Mouse (Mus musculus) right cerebral cortex, postnatal 4 days (tissue): ENCODE measurements at regions not wholly inside any gene's neighbourhood (a gene's known extent, or its start where the extent isn't known, plus 50 kb on each side); places are given as distances from the start of the nearest gene placed in this dataset.

Source experiments
- DNase-seq: peaks from one replicate; pipeline ENCODE4 v3.0.0-alpha.2; 2022

DNA sequence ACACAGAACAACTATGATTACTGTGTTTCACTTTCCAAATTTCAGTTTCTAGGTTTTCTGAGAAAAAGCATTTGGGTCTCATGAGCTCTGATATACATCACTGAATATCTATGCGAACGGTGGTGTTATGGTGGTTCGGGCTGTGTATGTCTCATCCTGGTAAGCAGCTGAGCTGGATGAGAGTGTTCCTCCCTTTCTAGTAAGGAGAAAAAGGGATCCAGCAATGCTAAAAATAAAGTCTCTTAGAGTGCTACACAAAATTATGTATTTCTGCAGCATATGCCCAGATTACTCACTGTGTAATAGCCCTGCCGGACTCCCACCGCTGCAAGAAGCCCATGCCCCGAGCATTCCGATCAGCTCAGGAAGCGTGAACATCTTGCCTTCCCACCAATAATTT, 173.4 kb upstream of the Ppargc1a start:
- no peak for DNase-seq

DNA sequence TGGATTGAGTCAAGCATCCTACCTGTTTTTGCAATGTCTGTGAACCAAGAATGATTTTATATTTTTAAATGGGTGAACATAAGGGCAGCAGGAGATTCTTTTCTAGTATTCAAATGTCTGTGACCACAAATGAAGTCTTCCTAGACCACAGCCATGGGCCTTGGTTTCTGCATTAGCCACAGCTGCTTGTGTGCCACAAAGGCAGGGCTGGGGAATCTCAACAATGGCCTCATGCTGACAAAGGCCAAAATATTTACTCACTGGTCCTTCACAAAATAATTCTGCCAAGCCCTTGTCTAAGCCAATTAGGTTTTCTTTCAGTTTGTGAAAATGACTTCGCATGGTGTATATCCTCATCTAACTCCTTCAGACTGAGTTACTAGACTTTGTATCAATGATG, 162.7 kb upstream of the Ppargc1a start:
- no peak for DNase-seq

DNA sequence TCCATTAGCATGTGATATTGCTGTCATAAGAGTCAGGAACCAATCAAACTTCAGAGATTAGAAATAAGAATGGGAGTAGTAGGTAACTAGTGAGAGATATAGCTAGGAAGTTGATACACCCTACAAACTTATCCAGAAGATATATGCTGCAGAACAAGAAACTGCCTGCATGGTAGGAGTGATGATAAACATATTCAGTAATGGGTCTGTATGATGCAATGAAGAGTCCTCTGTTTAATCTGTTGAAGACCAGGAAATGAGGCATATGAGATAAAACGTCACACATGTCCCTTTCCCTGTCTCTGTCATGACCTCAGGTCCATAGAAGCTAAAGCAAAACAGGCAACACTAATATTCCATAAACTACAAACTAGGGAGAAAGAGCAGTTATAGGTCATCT, 162.2 kb upstream of the Ppargc1a start:
- no peak for DNase-seq

DNA sequence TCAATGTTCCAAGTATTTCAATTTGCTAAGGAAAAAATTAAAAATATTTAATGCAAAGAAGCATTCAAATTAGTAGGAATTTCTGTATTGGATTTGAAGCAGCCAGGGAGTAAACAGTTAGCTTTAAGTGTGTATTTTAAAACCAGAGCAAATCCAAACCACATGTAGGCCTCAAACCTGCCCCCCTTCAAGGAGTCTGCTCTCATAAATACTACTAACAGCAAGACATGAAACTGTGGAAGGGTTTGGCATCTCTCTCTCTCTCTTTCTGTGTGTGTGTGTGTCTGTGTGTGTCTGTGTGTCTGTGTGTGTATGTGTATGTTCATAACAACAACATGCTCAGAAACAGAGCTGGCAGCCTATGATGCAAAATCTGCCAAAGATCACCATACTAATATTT, 159.2 kb upstream of the Ppargc1a start:
- DNase-seq = no peak

DNA sequence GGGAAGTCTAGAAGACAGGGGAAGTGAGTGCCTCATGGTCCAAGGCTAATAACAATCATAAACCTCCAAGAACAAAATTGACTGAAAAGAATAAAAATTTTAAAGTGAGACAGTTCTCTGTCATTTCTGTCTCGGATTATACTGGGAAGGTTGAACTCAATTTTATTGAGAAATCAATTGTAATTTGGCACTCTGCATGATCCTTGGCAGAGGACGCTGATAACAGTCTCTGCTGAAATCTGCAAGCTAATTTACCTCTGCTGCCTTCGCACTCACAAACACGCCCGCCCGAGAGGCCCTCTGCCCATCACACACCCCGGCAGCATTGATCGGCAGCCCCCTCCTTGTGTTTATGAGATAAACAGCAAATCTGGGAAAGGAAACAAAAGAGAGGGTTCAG, 151.4 kb upstream of the Ppargc1a start:
- DNase-seq = no peak

DNA sequence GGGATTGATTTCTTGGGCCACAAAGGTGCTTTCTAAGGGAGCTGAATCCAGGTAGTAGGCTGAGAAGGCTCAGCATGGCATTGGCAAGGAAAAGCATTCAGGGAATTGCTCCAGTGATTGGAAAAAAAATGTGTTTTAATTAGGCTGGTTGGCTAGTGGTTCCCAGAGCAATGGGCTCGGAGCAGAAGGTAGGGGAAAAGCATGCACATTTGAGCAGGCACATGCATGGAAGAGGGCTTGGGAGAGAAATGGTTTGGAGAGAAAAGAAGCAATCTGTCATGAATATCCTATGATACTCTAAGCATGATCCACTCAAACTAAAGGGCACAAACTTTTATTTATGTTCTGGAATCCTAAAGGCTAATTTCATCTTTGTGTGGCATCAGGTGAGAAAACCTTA, 150.9 kb upstream of the Ppargc1a start:
- DNase-seq = no peak

DNA sequence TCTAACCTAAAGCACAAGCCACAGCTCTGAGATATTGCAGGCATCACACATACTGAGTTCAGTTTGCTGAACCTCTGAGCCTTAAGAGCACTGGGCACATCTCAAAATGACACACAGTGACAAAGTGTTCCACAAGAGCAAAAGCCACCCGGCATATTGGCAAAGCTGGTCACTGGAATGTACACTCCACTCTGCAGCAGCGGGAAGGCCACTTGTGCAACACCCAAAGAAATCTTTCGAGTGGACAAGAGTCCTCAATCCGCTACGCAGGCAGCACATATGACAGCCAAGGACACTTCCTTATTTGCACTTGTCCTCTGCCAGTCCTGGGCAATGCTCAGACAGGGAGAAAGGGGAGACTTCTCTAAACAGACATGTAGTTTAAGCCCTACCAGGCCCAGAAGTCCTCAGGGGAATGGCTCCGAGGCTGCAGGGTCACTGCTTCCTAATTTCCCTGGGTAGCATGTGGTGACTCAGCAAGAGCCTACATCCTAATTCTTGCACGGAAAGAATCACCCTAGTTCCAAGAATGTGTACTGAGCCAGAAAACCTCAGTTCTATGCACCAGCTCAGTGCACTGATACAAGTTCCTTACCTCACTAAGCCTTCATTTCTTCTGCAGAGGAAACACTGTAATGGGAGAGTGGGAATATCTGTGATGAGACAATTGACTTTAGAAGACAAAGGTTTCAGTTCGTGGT, 144.5 kb upstream of the Ppargc1a start:
- DNase-seq = no peak

DNA sequence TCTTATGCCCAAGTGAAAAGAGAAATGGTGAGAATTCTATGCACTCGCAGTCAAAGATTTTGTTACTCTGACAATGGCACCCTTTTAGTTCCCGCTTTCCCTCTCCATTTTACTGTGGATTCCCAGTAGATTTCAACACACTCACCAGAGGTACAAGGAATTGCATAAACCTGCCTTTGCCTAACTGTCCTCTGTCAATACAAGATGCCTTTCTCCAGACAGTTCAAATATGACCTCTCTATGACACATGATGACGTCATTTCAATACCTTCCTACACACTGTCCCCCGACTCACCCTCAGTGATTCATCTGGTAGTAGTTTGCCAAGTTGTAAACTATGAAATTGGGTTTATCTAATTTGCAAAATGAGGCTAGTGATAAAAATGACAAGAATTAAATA, 143.1 kb upstream of the Ppargc1a start:
- no peak for DNase-seq

DNA sequence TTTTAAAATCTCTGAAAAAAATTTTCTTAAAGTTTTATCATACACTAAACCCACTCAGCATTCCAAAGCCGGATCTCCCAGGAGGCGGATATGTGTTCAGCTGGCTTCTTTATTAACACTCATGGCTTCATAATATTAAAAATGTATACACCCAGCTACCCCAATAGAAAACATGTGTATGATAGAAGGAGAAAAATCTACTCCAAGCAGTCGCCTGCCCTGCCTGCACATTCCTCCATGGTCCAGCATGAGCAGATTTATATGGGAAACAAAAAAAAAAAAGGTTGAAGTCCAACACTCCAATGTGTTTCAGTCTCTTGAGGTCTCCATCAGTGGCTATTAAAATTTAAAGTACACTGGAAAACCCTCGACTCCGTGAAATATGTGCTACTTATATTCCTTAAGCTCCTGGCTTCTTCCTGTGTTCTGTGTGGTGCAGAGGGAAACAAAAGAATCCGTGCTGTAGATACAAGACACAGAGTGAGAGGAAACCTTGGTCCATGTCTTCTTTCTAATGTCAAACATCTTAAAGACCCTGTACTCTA, 142.0 kb upstream of the Ppargc1a start:
- no peak for DNase-seq

DNA sequence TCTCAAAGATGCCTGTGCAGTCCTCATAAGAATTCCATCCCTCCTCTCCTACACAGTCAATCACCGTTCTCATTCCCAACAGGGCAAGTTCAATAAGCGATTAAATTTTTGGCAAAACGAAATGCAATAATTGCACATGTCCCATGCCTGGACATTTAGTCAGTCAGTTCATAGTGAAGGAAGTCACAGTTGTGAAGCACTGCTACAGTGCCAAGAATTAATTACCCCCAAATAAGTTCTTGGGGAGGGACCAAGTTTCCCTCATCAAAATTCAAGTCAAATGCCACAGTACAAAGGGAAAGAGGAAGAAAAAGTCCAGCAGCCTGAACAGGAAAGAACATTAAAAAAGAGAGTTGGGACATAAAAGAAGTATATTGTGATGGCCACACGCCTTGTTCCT, 112.4 kb upstream of the Ppargc1a start:
- no peak for DNase-seq

DNA sequence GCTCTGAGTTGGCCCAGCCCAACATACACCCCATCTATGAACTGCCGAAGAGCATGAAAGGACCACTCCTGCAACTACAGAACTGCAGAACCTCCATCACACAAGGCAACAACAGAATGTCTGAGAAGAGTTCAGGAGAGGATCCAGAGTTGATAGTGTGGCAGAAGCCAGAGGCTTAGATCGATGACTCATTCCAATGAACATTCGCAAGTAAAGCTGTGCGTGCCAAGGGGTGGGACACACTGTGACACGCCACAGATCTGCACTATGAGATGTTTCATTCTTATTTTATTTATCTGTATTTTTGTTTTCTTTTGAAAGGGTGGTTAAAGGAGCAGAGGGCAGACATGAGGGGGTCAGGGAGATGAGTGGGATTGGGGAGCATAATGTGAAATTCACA, 103.7 kb upstream of the Ppargc1a start:
- DNase-seq = no peak

DNA sequence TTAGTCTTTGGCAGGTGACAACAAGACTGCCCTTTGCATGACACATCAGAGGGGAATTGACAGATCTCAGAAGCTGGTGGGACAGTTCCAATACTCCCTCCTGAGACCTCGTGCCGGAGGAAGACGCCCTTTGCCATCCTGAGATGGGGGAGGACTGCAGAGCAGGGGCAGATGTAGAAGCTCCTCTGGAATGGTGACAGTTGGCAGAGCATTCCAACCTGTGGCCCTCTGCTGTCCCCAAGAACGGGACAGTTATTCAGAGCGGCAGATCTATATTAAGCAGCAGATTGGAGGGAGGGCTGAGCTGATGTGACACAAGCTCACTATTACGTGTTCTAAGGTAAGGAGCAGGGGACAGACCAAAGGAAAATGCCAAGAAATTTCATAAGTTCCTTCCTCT, 97.7 kb upstream of the Ppargc1a start:
- no peak for DNase-seq

DNA sequence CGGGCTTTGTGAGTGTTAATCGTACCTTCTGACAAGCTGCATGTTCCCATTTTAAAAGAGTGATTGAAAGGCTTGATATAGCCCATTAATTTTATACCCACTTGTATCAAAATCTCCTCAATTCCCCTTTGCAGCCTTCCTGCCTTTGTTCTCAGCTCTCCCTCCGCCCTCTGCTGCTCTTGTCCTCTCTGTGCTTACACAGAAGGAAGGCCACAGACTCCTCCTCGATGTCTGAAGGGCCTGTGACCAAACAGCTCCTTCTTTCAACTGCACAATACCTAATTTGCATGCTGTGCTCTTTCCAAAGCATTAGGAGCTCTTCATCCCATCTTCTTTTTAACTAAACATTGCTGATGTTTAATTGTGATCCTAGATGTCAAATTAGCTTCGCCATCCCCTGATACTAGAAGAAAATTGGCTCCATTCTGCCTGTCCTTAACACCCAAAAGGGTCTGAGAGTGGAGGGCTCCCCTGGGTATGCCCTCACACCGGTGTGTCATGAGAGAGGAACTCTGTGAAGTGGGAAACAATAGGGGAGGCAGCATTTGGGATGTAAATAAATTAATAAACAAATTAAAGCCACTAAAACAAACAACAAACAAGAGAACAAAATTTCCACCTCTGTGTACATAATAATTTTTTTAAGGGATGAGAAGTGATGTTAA, 90.8 kb upstream of the Ppargc1a start:
- no peak for DNase-seq

DNA sequence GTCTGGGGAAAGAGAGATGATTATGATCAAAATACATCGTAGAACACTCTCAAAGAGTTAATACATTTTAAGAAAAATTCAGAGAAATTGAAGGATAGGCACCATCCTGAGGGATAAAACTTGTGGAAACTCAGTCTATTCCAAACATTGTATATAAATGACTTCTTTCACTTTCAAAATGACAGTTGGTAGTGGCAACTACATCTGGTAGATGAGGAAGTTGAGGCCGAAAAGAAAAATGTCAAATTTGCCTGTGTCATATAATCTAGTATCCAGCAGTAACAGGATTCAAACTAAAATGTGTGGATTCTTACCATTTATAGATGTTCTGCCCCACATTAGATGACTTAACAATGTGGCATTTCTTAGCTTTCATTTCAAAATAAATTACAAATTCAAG, 86.0 kb upstream of the Ppargc1a start:
- DNase-seq = no peak

DNA sequence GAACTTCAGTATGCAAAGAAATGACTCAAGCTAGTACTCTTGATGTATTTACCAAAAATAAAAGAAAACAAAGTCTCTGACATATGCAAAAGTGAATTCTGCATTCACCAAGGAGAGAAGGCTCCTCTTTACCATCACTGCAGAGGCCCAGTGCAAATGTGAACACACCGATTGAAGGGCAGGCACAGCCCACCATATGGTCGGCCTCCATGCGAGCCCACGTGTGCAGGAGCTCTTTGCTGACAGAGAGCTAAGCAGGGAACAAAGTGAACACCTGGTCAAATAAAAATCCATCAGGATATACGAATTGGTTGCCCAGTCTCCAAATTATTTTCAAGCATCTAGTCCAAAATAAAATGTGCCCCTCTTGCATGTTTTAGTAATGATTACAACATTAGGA, 56.9 kb upstream of the Ppargc1a start:
- DNase-seq = no peak
